Mouse (Mus musculus) ES-E14 (cell line): ENCODE measurements around the gene Rpl13. TPM values are rescaled to one million over a fixed set of nuclear protein-coding genes. Genes with fewer than 3 reads are reported as not detected.

ENCODE experiments used
- DNase-seq: peaks from one replicate; pipeline ENCODE4 v3.0.0-alpha.2; 2013; ENCODE audit warnings: low read depth, low spot score
- H3K27ac ChIP-seq: 2 replicates; pipeline ENCODE4 v1.5.1; 2012; ENCODE audit warnings: low read depth, mild to moderate bottlenecking, low read length, moderate library complexity, mixed read lengths; ENCODE audit not compliant: poor library complexity, insufficient read depth, severe bottlenecking
- H3K36me3 ChIP-seq: 2 replicates; pipeline ENCODE4 v1.6.1; 2012; ENCODE audit warnings: mild to moderate bottlenecking, low read length, moderate library complexity, mixed read lengths; ENCODE audit not compliant: control insufficient read depth, poor library complexity, insufficient read depth, severe bottlenecking
- H3K4me1 ChIP-seq, 2 experiments: fragments of 150-350 bp in 1 of 2; sonication (generic) in 1 of 2; 2 replicates each; pipeline ENCODE4 v1.6.1; 2012; ENCODE audit warnings: low read length in 2 of 2, mild to moderate bottlenecking in 1 of 2, mixed read lengths in 1 of 2; ENCODE audit not compliant: control insufficient read depth in 2 of 2, insufficient read depth in 2 of 2, poor library complexity in 1 of 2
- H3K4me3 ChIP-seq, 2 experiments: fragments of 150-350 bp in 1 of 2; sonication (generic) in 1 of 2; 2 replicates each; pipeline ENCODE4 v1.5.1; 2012; ENCODE audit warnings: low read length in 2 of 2, low read depth in 1 of 2, mild to moderate bottlenecking in 1 of 2, mixed read lengths in 1 of 2; ENCODE audit not compliant: insufficient read depth in 1 of 2, poor library complexity in 1 of 2, severe bottlenecking in 1 of 2
- H3K9ac ChIP-seq: 2 replicates; pipeline ENCODE4 v1.6.1; 2012; ENCODE audit warnings: low read depth, mild to moderate bottlenecking, low read length, mixed read lengths; ENCODE audit not compliant: poor library complexity, insufficient read depth, severe bottlenecking
- H3K9me3 ChIP-seq: fragments of 150-350 bp; sonication (generic); 2 replicates; pipeline ENCODE4 v1.6.1; 2012; ENCODE audit warnings: low read depth, mild to moderate bottlenecking, low read length; ENCODE audit not compliant: control insufficient read depth, insufficient read depth
- CHD2 ChIP-seq: IDR thresholded peaks from 2 replicates; pipeline ENCODE4 v1.6.1; 2014; ENCODE audit warnings: mild to moderate bottlenecking, low read depth, low read length, inconsistent platforms
- HCFC1 ChIP-seq: IDR thresholded peaks from 2 replicates; pipeline ENCODE4 v1.6.1; 2012; ENCODE audit warnings: low read length, inconsistent platforms, borderline replicate concordance; ENCODE audit not compliant: insufficient read depth
- MAFK ChIP-seq: IDR thresholded peaks from 2 replicates; pipeline ENCODE4 v1.6.1; 2014; ENCODE audit warnings: mild to moderate bottlenecking, low read depth, low read length, inconsistent platforms; ENCODE audit not compliant: insufficient read depth
- ZC3H11A ChIP-seq: IDR thresholded peaks from 2 replicates; pipeline ENCODE4 v1.6.1; 2012; ENCODE audit warnings: low read depth, mild to moderate bottlenecking, inconsistent platforms, low read length, borderline replicate concordance
- ZNF384 ChIP-seq: IDR thresholded peaks from 2 replicates; pipeline ENCODE4 v1.6.1; 2012; ENCODE audit warnings: low read depth, low read length, inconsistent platforms
- in situ Hi-C, 2 experiments: fragments of 600-800 bp; cut with MboI; formaldehyde crosslinking; loops; one replicate each; pipeline ENCODE4 v1.15.1; 2025; ENCODE audit warnings: low sequenced_read_pairs in 2 of 2, inconsistent platforms in 1 of 2; ENCODE audit not compliant: unreplicated experiment in 2 of 2
- total RNA-seq: library from RNA; depleted of rRNA; stranded (reverse); fragments of 300-350 nt; gene quantifications from 2 replicates; pipeline ENCODE4 v1.2.3, GENCODE M21; 2012

Rpl13 gene
- total RNA-seq, 1 experiment: 2,912 TPM

GRCm38 (mm10) chr8:123135406-123135805 is 33.3 kb downstream of the Rpl13 start:
- in situ Hi-C loops: no loop called here
- Histone ChIP-seq H3K4me3 (no peak overlapping the region), H3K9ac (no peak overlapping the region), H3K27ac (no peak overlapping the region), H3K36me3 (no peaks in the 10 kb centered on the region), H3K9me3 (no peaks in the 10 kb centered on the region), H3K4me1 (no peaks in the 10 kb centered on the region)
- TF ChIP-seq HCFC1: no peak
- TF ChIP-seq CHD2: no peak
- TF ChIP-seq MAFK: no peak
- TF ChIP-seq ZNF384: no peak
- no peak for TF ChIP-seq ZC3H11A
- no peak for DNase-seq

- H3K4me3 ChIP-seq: no peak overlapping the region
- no peak overlapping the region for H3K9ac ChIP-seq
- no peaks in the 10 kb centered on the region; the same call in 1 of the 2 replicates for H3K9me3 ChIP-seq
- TF ChIP-seq MAFK (no peak), CHD2 (no peak), ZC3H11A (no peak), ZNF384 (no peak), HCFC1 (no peak)
- no peaks in the 10 kb centered on the region for H3K36me3 ChIP-seq
- DNase-seq: no peak
- in situ Hi-C loops: no loop called here
- H3K27ac ChIP-seq: no peak overlapping the region
- H3K4me1 ChIP-seq: no peaks in the 10 kb centered on the region
Measured at GRCm38 (mm10) chr8:123135806-123136205, 33.7 kb downstream of the Rpl13 start.

- no peaks in the 10 kb centered on the region for H3K4me1 ChIP-seq
- no peak for TF ChIP-seq CHD2
- H3K9ac ChIP-seq: no peak overlapping the region
- H3K4me3 ChIP-seq: no peak overlapping the region
- H3K36me3 ChIP-seq: no peaks in the 10 kb centered on the region
- peaks cover 2% of the 10 kb centered on the region; the same call in 1 of the 2 replicates for H3K9me3 ChIP-seq
- no peak for DNase-seq
- H3K27ac ChIP-seq: no peak overlapping the region
- in situ Hi-C loops: no loop called here
Measured at GRCm38 (mm10) chr8:123136287-123136686, 34.1 kb downstream of the Rpl13 start.

- Histone ChIP-seq H3K27ac (no peak overlapping the region), H3K9ac (no peak overlapping the region), H3K36me3 (no peaks in the 10 kb centered on the region), H3K9me3 (peaks cover 2% of the 10 kb centered on the region; the same call in 1 of the 2 replicates), H3K4me1 (no peaks in the 10 kb centered on the region), H3K4me3 (no peak overlapping the region)
- no peak for DNase-seq
- in situ Hi-C loops: no loop called here
- TF ChIP-seq CHD2 (no peak), HCFC1 (no peak), ZNF384 (no peak), MAFK (no peak), ZC3H11A (no peak)
Measured at GRCm38 (mm10) chr8:123137645-123138077, 35.5 kb downstream of the Rpl13 start.

GRCm38 (mm10) chr8:123138741-123139140 is 36.6 kb downstream of the Rpl13 start:
- in situ Hi-C loops: no loop called here

More at GRCm38 (mm10) chr8:123138741-123139140, 36.6 kb downstream of the Rpl13 start:
- no peak for TF ChIP-seq ZNF384
- TF ChIP-seq CHD2: no peak
- TF ChIP-seq MAFK: no peak
- TF ChIP-seq ZC3H11A: no peak
- TF ChIP-seq HCFC1: no peak
- Histone ChIP-seq H3K9me3 (peaks cover 2% of the 10 kb centered on the region; the same call in 1 of the 2 replicates), H3K27ac (no peak overlapping the region), H3K4me1 (no peaks in the 10 kb centered on the region), H3K4me3 (no peak overlapping the region), H3K9ac (no peak overlapping the region), H3K36me3 (no peaks in the 10 kb centered on the region)
- DNase-seq: no peak
